Mouse (Mus musculus): ENCODE measurements around the gene Eef2kmt. TPM values are rescaled to one million over a fixed set of nuclear protein-coding genes. Genes with fewer than 3 reads are reported as not detected.

Eef2kmt gene
- polyA plus RNA-seq, 1 experiment from 2014 or later, result 19.5 TPM

DNA sequence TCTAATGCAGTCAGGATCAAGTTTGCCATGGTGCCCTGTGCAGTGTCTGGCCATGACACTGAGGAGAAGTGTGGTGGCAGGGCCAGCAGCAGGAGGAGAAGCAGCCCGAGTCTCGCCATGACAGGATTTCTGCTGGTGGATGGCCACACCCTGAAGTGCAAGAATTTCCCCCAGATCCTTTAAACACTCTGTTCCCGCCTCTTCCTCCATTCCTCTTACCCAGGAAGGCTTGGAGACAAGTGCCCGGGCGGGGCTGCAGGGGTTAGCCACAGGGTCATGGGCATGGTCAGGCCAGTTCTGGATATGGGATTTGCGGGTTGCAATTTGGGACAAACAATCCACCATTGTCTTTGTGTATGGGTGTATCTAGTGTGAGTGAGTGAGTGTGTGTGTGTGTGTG, 33.6 kb downstream of the Eef2kmt start, which contains the start of gene AU021092:
Gene AU021092, minus strand, starts transcription at position 160 of the 400 bp plus-strand sequence.
- peaks cover 6% of the 10 kb centered on the region; the same call in 1 of the 2 replicates for H3K27me3 ChIP-seq (replicated peaks)
- H3K4me1 ChIP-seq (replicated peaks), result peaks cover 7% of the 10 kb centered on the region
- no peak within 1 kb of the TSS for H3K4me3 ChIP-seq
- 58% methylated on average over 6 of the region's 6 CpGs for WGBS
- H3K27ac ChIP-seq (ENCODE audit: poor library complexity, severe bottlenecking), result no peak within 1 kb of the TSS
- H3K9me3 ChIP-seq (replicated peaks), result no peaks in the 10 kb centered on the region
- no peak; the same call in 1 of the 2 replicates for ATAC-seq (ENCODE audit: insufficient number of reproducible peaks, low FRiP score)
- H3K36me3 ChIP-seq, result no peaks in the 10 kb centered on the region
- peak within 1 kb of the TSS; percentile 21; the same call in 1 of the 2 replicates for H3K4me2 ChIP-seq
- no peak within 1 kb of the TSS for H3K9ac ChIP-seq

GRCm38 (mm10) chr16:5221403-5221802, 34.4 kb downstream of the Eef2kmt start:
- no peaks in the 10 kb centered on the region for H3K36me3 ChIP-seq
- WGBS, result 63% methylated on average over 4 of the region's 4 CpGs
- no peak for ATAC-seq (ENCODE audit: insufficient number of reproducible peaks, low FRiP score)
- H3K27me3 ChIP-seq (replicated peaks), result peaks cover 6% of the 10 kb centered on the region; the same call in 1 of the 2 replicates
- no peak overlapping the region for H3K4me2 ChIP-seq
- H3K4me3 ChIP-seq, result no peak overlapping the region
- no peak overlapping the region for H3K27ac ChIP-seq (ENCODE audit: poor library complexity, severe bottlenecking)
- H3K4me1 ChIP-seq (replicated peaks), result peaks cover 15% of the 10 kb centered on the region
- H3K9ac ChIP-seq, result no peak overlapping the region
- H3K9me3 ChIP-seq (replicated peaks), result no peaks in the 10 kb centered on the region

DNA sequence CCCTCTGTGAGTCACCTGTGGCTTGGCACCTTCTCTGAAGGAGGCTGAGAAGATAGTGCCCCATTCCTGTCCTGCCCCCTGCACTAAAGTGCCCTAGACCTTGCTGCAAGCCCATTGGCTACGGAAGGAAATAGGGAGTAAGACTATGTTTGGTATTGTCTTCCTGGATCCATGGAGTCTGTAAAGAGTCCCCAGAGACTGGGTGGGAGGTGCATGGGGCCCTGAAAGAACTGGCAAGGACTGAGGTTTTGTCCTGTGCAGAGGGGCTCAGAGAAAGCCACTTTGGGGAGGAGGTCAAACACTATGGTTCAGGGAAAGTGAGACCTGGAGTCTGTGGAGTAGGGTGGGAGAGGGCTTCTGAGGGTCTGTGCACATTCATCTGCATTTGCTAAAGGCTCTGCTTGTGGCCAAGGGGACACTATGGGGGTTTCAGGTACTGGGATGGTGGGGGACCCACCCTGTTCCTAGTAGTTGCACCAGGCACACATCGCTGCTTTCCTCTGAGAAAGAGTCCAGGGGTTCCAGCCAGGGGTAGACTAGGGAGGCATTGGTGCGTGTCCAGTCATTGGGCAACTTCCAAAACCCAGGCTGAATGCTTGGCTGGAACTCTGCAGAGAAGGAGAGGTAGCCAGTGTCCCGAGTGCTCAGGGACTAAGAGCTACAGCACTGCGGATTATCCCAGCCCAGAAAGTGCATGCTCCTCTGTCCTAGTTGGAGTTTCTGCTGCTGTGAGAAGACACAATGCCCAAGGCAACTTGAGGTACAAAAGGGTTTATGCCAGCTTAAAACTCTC, 38.2 kb downstream of the Eef2kmt start:
- Histone ChIP-seq H3K36me3 (no peaks in the 10 kb centered on the region), H3K27me3 (replicated peaks) (peaks cover 8% of the 10 kb centered on the region; the same call in 1 of the 2 replicates), H3K4me3 (no peak overlapping the region), H3K27ac (ENCODE audit: poor library complexity, severe bottlenecking) (no peak overlapping the region), H3K9me3 (replicated peaks) (no peaks in the 10 kb centered on the region), H3K4me1 (replicated peaks) (peaks cover 15% of the 10 kb centered on the region), H3K4me2 (no peak overlapping the region), H3K9ac (no peak overlapping the region)
- no peak for ATAC-seq (ENCODE audit: insufficient number of reproducible peaks, low FRiP score)
- WGBS, result 64% methylated on average over 5 of the region's 5 CpGs

GRCm38 (mm10) chr16:5216686-5217085, 39.1 kb downstream of the Eef2kmt start:
- Histone ChIP-seq H3K4me1 (replicated peaks) (peaks cover 15% of the 10 kb centered on the region), H3K4me3 (no peak overlapping the region), H3K36me3 (no peaks in the 10 kb centered on the region), H3K9me3 (replicated peaks) (no peaks in the 10 kb centered on the region), H3K9ac (0 out of 2 replicates have a peak overlapping the region, but pooled peaks have one; percentile 8), H3K4me2 (no peak overlapping the region), H3K27me3 (replicated peaks) (peaks cover 8% of the 10 kb centered on the region; the same call in 1 of the 2 replicates), H3K27ac (ENCODE audit: poor library complexity, severe bottlenecking) (no peak overlapping the region)
- 55% methylated on average over 6 of the region's 6 CpGs for WGBS
- ATAC-seq (ENCODE audit: insufficient number of reproducible peaks, low FRiP score), result no peak

- Histone ChIP-seq H3K9ac (no peak overlapping the region), H3K4me1 (replicated peaks) (peaks cover 11% of the 10 kb centered on the region), H3K36me3 (no peaks in the 10 kb centered on the region), H3K27ac (ENCODE audit: poor library complexity, severe bottlenecking) (no peak overlapping the region), H3K9me3 (replicated peaks) (no peaks in the 10 kb centered on the region), H3K4me2 (no peak overlapping the region), H3K27me3 (replicated peaks) (peaks cover 8% of the 10 kb centered on the region; the same call in 1 of the 2 replicates), H3K4me3 (no peak overlapping the region)
- ATAC-seq (ENCODE audit: insufficient number of reproducible peaks, low FRiP score), result no peak
- WGBS, result 81% methylated on average over 2 of the region's 2 CpGs
Observed at GRCm38 (mm10) chr16:5214126-5214525, 41.7 kb downstream of the Eef2kmt start.

DNA sequence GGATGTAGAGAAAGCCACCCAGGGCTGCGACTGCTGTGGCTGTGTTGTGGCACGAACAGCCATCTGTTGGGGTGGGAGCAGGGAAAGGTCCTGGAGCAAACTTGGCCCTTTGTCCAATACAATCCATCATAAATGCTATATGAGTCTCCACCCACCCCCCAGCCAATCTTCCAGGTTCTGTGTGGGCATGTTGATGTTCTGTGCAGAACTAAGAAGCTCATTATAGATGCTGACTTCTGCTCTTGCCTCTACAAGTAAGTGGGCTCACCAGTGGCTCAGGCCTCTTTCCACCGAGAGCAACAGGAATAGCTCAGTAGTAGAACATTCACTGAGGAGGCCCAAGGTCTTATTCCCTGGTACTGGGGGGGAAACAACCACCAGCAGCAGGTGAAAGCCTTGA, 43.6 kb downstream of the Eef2kmt start:
- Histone ChIP-seq H3K9ac (no peak overlapping the region), H3K4me1 (replicated peaks) (peaks cover 8% of the 10 kb centered on the region), H3K27ac (ENCODE audit: poor library complexity, severe bottlenecking) (no peak overlapping the region), H3K36me3 (no peaks in the 10 kb centered on the region), H3K27me3 (replicated peaks) (peaks cover 3% of the 10 kb centered on the region; the same call in 1 of the 2 replicates), H3K9me3 (replicated peaks) (no peaks in the 10 kb centered on the region), H3K4me3 (no peak overlapping the region), H3K4me2 (no peak overlapping the region)
- 76% methylated on average over 3 of the region's 3 CpGs for WGBS
- ATAC-seq (ENCODE audit: insufficient number of reproducible peaks, low FRiP score), result no peak

GRCm38 (mm10) chr16:5210365-5210764, 45.4 kb downstream of the Eef2kmt start:
- H3K9ac ChIP-seq, result no peak overlapping the region
- no peaks in the 10 kb centered on the region for H3K4me1 ChIP-seq (replicated peaks)
- 0 out of 2 replicates have a peak, but pooled peaks cover 2% of the 10 kb centered on the region for H3K27me3 ChIP-seq (replicated peaks)
- no peaks in the 10 kb centered on the region for H3K9me3 ChIP-seq (replicated peaks)
- 67% methylated on average over 2 of the region's 2 CpGs for WGBS
- ATAC-seq (ENCODE audit: insufficient number of reproducible peaks, low FRiP score), result no peak
- no peaks in the 10 kb centered on the region for H3K36me3 ChIP-seq
- H3K4me3 ChIP-seq, result no peak overlapping the region
- no peak overlapping the region for H3K4me2 ChIP-seq
- H3K27ac ChIP-seq (ENCODE audit: poor library complexity, severe bottlenecking), result no peak overlapping the region

DNA sequence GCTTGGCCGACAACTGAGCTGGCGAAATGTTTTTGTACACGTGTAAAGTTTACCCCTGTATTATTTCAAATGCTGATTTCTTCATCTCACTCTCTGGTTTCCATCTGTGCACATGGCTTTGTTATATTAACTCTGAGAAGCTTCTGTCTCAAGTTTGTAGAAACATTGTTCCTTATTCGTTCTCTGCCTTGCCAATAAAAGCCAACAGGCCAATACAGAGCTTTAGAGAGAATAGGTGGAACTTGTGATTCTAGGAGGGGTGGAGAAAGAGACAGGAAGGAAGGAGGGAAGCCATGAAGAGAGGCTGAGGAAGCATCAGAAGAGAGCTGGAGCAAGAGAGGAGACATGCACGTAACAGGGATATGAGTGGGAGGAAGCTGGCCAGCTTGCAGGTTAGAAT, 49.7 kb downstream of the Eef2kmt start:
- H3K4me2 ChIP-seq, result no peak overlapping the region
- no peak overlapping the region for H3K4me3 ChIP-seq
- 55% methylated on average over 5 of the region's 5 CpGs for WGBS
- H3K9me3 ChIP-seq (replicated peaks), result no peaks in the 10 kb centered on the region
- peaks cover 11% of the 10 kb centered on the region; the same call in 1 of the 2 replicates for H3K4me1 ChIP-seq (replicated peaks)
- H3K27me3 ChIP-seq (replicated peaks), result no peaks in the 10 kb centered on the region
- H3K9ac ChIP-seq, result no peak overlapping the region
- H3K27ac ChIP-seq (ENCODE audit: poor library complexity, severe bottlenecking), result no peak overlapping the region
- ATAC-seq (ENCODE audit: insufficient number of reproducible peaks, low FRiP score), result no peak
- H3K36me3 ChIP-seq, result 0 out of 2 replicates have a peak, but pooled peaks cover 2% of the 10 kb centered on the region

GRCm38 (mm10) chr16:5205431-5205970, 50.3 kb downstream of the Eef2kmt start:
- Histone ChIP-seq H3K36me3 (0 out of 2 replicates have a peak, but pooled peaks cover 3% of the 10 kb centered on the region), H3K27me3 (replicated peaks) (no peaks in the 10 kb centered on the region), H3K9ac (no peak overlapping the region), H3K4me1 (replicated peaks) (peaks cover 11% of the 10 kb centered on the region; the same call in 1 of the 2 replicates), H3K4me3 (no peak overlapping the region), H3K27ac (ENCODE audit: poor library complexity, severe bottlenecking) (no peak overlapping the region), H3K9me3 (replicated peaks) (no peaks in the 10 kb centered on the region), H3K4me2 (no peak overlapping the region)
- 58% methylated on average over 5 of the region's 5 CpGs for WGBS
- no peak for ATAC-seq (ENCODE audit: insufficient number of reproducible peaks, low FRiP score)

- Histone ChIP-seq H3K4me1 (replicated peaks) (peaks cover 11% of the 10 kb centered on the region; the same call in 1 of the 2 replicates), H3K9me3 (replicated peaks) (no peaks in the 10 kb centered on the region), H3K4me2 (peak within 1 kb of the TSS; percentile 98), H3K27me3 (replicated peaks) (no peaks in the 10 kb centered on the region), H3K27ac (ENCODE audit: poor library complexity, severe bottlenecking) (no peak within 1 kb of the TSS), H3K4me3 (peak within 1 kb of the TSS; percentile 71), H3K36me3 (peaks cover 19% of the 10 kb centered on the region), H3K9ac (peak within 1 kb of the TSS; percentile 72)
- WGBS, result 3% methylated on average over 40 of the region's 40 CpGs
- ATAC-seq (ENCODE audit: insufficient number of reproducible peaks, low FRiP score), result peak; percentile 84
Observed at GRCm38 (mm10) chr16:5203668-5204433, 51.9 kb downstream of the Eef2kmt start, which contains the start of gene Nagpa. Gene Nagpa (minus strand): TSS chr16:5204012.
